Mouse (Mus musculus) Muller cell, postnatal 12 days (primary cell): ENCODE results near the gene Cp.
"Not testable (repeated sequence)": the region's sequence is repeated elsewhere in the genome, so short reads cannot be mapped to it uniquely, and the experiment has no call there.

Experiments used
- DNase-seq: peaks from one replicate; pipeline ENCODE4 v3.0.0-alpha.2; 2015; ENCODE audit errors: inconsistent ontology term

The Cp gene

DNA sequence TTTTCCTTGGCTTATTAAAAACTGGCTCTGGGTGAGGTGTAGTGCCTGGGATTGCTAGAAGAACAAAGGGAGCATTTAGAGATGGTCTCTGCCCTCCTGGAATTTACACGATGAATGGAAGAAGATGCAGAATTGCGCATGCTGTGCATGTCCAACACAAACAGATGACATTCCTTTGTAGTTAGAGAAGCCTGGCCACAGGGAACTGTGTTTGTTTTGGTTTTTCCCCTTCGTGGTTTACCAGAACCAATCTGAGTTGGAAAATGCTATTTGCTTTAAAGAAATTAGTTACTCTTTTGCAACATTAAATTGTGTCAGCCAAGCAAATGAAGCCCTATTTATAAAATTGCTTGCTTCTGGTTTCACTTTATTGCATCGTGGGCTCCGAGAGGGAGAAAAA lies at the start of gene Cp:
Gene Cp, plus strand, starts transcription at position 170 of the 400 bp plus-strand sequence.
- peak; percentile 97 for DNase-seq

DNA sequence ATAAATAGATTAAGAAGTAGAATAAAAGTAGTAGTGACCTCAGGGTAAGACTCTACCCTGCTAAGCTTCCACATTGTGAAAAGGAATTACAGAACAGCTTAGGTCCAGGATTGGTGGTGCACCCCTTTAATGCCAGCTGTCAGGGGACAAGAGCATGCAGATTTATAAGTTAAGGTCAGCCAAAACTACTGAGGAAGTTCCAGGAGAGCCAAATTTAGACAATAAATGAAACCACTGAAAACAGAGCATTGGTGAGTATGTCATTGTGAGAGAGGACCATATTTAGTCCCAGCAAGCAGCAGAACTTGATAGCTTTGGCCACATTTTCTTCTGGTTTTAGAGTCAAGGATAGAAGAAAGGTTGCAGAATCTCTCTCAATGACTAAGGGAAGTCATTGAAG lies 8.3 kb upstream of the Cp start:
- DNase-seq: no peak

DNA sequence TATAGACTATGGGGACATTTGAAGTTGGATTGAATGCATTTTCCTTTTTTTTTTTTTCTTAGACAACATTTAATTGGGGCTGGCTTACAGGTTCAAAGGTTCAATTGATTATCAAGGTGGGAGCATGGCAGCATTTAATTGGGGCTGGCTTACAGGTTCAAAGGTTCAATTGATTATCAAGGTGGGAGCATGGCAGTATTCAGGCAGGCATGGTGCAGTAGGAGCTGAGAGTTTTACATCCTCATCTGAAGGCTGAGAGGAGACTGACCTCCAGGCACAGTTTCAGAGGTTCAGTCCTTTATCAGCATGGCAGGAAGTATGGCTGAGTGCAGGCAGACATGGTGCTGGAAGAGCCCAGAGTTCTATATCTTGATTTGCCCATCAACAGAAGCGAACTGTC lies 7.5 kb upstream of the Cp start:
- not testable (repeated sequence) for DNase-seq

DNA sequence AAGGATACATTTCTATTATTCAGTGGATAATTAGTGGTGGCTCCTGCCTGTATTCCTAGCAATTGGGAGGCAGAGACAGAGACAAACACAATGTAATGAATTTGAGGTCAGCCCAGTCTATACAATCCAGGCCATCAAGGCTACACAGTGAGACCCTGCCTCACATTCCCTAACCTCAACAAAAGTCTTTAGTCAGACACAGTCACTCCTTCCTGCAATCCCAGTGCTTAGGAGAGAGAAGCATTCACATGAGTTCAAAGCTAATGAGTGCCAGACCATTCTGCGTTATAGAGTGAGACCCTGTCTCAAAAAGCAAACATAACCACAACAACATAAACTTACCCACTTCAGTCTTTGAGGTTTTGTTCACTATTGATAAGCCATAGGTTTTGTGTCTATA lies 3.4 kb upstream of the Cp start:
- DNase-seq: peak; percentile 85

DNA sequence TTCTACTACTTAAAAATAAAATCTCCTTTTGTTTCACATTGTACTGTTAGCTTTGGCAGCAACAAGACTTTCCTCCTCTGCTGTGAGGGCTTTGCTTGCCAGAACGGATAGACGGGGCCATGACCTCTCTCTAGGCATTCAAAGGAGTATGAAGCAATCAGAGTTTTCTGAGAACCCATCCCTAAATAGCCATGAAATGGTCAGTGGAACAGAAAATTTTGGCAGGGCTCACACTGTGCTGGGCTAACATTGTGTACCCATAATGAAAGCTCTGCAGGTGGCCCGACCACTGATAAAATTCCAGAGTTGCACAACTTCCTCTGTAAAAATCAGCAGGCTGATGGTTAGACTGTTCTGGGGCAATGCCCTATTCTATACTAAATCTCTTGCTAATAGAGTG lies 3.0 kb upstream of the Cp start:
- DNase-seq: peak; percentile 98

DNA sequence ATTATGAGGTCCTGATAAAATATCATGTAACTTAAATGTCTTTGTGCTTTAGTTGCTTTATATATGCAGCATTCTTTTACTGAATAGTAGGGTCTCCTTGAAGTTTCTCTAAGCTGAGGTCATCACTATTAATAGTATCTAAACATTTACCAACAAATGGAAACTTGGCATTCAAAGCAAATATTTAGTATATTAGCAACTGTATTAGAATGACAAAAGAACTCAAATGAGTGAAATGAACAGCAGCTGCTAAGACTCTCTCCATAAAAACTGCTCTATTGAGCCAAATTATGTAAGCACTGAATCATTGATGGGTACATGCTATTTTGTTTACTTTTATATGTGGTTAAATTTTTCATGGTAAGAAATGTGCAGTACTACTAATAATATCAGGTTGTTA lies 1.2 kb downstream of the Cp start:
- peak; percentile 82 for DNase-seq

DNA sequence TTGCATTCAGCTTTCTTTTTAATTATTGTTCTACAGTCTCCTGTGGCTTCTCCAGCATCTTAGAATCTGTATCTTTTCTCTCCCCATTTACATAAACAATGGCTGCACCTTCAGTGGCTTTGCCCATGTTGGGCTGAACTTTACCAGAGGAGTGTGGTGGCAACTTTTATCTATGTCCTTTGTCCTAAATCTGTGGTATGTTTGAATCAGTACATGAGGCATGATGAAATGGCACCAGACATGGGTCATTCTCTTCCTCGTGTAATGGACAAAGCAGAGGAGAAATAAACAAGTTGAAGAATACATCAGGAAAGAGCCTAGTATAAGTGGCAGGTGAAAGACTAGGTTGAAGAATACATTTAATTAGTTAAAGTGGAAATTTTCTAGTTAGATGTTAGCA lies 2.1 kb downstream of the Cp start:
- DNase-seq: peak; percentile 54

DNA sequence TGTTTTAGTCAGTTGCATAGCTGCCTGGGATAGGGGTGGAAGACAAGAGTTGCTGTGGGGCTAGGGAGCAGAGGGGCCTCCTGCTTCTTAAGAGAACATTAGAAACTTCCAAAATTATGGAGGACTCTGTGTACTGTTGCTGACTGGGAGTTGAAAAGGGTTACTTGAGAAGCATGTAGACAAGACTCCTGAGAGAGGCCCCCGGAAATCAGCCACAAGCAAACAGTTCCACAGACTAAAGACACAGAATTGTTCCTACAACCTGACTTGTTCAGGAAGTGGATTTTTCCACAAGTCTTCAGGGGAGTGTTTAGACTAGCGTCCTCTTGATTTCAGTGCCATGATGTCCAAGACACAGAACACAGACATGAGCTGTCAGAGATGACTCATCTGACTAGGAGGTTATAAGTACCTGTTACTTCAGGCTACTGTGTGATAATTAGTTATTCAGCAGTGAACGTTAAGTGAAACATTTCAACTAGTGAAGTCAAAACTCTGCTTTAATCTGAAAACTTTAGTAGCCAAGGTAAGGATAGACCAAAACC lies 3.8 kb downstream of the Cp start:
- peak; percentile 62 for DNase-seq

DNA sequence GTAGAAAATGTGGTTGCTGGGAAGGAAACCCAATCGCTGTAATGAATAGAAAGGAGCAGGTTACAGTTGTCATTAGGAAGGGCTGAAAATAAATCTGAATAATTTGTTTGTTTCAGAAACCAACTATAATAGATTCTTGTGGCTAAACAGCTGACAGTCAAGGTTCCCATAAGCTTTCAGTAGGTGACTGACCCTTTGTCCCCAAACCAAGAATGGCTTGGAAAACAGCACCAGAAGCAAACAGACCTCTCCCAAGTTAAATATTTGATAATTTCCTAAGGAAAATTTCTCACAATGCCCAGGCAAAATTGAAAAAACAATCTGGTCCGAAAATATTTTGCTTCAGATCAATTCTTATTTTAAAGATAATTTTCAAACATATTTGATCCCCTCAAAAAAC lies 4.5 kb downstream of the Cp start:
- DNase-seq: no peak

DNA sequence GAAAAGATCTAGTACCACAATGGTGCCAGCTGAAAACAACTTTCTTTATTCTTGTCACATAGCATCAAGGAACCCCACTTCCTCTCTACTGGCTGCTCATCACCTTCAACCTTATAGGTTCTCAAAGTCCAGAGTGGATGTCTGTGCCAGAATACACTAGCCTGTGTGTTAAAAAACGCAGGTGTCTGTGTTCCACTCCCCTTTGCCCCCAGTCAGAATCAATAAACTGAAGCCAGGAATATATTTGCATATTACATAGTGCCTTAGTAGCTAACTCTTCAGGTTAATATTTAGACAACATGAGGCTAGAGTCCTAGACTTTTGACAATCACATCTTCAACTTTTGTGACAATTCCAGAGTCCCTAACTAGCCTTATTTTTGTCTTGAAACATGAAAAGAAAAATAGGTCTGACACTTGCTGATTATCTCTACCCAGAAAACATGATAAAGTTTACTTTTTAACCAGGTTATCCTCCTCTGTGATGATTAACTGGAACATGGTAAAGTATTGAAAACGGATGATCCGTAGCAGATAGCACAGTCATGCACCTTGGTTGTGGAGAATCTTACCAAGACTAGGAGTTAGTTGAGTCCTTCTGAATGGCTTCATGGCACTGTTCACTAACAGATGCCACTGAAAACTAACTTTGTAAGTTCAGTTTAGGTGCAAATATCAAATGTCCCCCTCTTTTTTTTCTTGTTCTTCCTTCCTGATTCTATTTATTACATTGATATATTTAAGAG lies 6.1 kb downstream of the Cp start:
- peak; percentile 30 for DNase-seq

DNA sequence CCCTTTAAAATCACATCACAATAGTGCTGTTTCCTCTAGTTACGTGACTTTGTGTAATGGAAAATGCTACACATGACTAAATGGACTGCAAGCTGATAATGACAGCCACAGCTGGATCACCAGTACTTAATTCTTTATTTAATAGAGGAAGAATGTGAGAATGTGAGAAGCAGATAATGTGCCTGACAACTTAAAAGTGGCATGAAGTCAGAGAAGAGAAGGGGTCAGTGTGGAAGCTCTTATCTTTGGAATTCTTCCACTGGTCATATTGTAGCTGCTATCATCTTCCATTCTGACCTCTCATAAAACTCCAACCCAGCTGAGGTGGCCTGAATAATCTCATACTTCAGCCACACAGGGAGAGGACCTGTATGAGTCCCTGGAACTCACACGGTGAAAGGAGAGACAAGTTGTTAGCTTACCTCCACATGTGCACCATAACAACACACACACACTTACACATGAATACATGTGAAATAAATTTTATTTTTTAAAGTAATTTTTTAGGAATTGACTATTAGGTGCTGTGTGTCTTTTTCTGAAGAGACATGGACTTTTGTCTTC lies 7.9 kb downstream of the Cp start:
- no peak for DNase-seq

DNA sequence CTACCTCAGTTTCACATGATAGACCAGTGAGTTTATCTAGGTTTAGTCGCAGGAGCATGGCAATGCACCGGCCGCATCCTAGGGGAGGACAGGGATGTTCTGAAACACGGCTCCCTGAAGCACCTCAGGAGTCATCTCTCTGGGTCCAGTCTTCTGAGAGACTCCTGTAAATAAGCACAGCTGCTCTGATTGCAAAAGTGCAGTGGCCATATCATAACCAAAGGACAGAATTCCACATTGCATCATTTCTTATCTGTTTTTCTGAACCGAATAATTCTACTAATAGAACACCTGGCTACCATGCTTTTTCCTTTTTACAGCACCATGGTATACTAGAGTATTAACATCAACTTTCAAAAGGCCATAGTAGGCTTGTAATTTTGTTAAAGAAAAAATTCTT lies 8.4 kb downstream of the Cp start:
- no peak for DNase-seq

DNA sequence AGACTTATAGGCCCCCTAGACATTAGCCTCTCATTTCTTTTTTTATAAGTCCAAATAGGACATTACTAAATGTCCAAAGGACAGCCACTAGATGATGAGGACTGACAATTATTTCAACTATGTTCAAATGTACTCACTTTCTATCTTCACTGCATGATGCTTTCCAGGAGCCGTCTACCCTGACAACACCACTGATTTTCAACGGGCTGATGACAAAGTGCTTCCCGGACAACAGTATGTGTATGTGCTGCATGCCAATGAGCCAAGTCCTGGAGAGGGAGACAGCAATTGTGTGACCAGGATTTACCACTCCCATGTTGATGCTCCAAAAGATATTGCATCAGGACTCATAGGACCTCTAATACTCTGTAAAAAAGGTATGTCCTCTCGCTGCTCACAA lies 9.2 kb downstream of the Cp start:
- DNase-seq: no peak

DNA sequence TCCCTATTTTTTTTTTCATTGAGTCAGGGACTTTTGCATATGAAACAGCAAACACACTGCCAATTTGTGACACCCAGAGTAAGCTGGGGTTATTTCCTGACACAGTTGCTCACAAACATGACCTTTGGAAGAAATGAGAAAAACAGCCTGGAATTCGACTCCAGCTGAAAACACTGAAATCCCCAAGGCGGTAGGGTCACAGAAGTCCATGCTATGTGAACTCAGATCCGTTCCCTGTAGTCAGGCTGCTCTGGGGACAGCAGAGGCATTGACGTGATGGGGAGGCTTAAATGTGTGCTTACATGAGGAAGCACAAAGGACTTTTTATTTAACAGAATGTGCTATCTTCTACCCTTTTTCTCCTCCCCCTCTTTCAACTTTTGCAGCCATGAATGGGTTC lies 21.6 kb downstream of the Cp start:
- no peak for DNase-seq

DNA sequence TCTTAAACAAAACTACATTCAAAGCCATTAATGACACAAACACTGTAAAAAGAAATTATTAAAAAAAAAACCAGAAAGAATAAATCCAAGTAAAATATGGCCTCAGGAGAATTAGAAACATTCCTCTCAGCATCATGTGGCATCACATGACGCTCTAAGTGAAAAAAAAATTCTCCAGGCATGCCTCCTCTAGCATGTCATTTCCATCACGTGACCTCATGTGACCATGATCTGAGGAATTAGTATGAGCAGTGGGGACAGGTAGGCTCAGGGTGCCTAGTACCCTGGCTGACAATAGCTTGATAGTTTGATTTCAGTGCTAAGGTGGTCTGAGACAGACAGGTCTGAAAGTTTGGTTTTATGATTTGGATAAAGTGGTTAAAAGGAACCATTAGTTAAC lies 24.3 kb downstream of the Cp start:
- DNase-seq: no peak

DNA sequence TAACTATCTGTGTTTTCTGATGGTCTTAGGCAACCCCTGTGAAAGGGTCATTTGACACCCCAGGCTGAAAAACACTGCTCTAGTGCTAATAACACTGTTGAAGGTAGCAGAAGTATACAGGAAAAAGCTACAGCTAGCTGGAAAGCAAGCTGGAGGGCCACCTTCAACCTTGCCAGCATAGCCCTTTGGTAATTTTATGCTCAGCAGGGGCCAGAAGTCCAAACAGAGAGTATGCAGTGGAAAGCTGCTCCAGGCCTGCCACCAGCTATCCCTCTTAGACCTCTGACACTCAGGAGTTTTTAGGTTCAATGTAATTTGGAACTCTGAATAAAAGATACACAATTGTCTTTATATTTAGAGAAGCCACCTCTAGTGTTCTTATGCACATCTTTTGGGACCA lies 26.0 kb downstream of the Cp start:
- no peak for DNase-seq

DNA sequence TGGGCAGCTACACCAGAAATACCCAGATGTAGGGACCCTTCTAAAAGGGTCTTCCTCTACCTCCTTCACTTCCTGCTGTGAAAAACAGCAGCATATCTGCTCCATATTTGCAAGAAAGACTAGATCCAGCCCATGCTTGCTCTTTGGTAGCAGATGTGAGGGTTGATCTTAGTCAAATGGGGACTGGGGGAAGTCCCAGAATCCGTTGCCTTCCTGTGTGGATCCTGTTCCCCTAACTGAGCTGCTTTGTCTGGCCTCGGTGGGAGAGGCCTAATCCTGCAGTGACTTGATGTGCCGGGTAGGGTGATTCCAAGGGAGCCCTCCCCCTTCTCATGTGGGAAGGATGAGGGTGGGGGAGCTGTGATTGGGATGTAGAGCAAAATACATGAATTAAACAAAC lies 29.3 kb downstream of the Cp start:
- no peak for DNase-seq

DNA sequence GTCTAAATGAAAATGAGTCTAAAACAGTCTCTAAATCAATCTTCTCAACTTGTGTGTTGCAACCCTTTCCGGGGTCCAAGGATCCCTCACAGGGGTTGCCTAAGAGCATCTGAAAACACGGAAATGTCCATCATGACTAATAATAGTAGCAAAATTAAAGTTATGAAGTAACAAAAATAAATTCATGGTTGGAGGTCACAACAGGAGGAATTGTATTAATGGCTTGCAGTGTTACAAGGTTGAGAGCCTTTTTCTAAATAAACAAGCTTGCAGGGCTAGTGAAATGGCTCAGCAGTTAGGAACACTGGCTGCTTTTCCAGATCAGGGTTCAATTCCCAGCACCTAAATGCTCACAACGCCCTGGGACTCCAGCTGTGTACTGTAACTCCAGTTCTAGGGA lies 33.2 kb downstream of the Cp start:
- DNase-seq: no peak

DNA sequence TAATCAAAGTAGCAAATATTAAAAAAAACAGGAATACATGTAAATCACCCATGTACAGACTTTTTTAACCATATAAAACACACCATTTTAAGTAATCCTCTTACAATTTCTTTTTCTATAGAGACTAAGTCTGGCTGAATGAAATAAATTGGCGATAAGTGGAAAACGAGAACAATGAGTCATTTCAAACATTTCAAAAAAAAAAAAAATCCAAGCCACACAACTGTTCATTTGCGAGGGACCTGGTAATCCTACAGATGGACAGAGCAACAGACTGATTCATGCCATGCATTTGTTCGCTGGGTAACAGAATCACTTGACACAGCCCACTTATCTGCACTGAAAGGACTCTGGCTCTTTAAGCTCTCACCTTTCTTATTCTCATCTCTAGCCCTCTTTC lies 35.5 kb downstream of the Cp start:
- no peak for DNase-seq

DNA sequence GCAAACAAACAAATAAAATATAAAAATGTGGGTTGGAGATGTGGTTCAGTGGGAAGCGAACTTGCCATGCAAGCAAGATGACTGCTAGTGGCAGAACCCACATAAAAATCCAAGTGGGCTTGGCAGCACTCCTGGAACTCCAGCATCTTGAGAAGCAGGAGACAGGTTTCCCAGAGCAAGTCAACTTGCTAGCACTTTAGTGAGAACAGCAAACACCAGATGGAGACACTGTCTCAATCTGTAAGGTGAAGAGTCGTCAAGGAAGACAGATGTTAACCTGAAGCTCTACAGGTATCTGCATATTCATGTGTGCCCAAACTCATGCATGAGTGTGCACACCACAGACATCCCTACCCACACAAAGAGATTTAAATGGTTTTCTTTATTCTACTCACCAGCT lies 42.7 kb downstream of the Cp start:
- no peak for DNase-seq

DNA sequence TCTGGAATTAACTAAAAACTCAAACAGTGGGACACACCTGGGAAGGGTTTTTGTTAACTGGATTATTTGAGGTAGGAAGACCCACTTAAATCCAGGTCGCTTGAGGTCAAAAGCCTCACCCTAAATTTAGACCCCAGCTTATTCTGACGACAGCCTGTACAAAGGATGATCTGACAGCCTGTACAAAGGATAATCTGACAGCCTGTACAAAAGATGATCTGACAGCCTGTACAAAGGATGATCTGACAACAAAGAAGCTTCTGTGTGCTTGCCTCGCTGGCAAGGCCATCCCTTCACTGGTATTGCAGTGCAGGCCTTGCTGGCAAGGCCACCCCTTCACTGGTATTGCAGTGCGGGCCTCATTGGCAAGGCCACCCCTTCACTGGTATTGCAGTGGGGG lies 44.0 kb downstream of the Cp start:
- no peak for DNase-seq

DNA sequence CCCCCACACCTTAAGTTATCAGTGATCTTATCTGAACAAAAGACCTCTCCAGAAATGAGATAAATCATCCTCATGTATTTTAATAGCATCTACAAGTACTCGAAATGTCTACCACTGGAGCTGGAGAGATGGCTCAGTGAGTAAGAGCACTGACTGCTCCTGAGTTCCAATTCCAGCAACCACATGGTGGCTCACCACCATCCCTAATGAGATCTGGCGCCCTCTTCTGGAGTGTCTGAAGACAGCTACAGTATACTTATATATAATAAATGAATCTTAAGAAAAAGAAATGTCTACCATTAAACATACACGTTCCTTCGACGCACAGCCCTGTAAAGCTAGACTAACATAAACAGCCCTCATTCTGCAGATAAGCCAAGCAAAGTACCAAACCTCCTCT lies 45.9 kb downstream of the Cp start:
- DNase-seq: no peak

DNA sequence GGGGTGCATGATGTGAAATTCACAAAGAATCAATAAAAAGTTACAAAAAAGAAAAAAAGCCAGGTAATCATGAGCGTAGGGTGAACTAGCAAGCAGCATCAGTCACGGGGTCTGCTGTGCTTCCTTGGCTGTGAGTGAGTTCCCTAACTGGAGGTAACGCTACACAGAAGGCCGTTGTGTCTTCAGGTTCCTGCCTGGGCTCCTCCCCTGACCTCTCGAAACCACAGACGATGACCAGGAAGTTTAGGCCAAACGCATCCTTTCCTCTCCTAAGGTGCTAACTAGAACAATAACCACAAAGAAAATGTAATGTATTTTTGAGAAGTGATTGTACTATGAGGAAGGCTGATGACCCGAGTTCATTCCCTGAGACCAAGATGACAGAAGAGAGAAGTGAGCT lies 47.6 kb downstream of the Cp start:
- DNase-seq: peak; percentile 42

DNA sequence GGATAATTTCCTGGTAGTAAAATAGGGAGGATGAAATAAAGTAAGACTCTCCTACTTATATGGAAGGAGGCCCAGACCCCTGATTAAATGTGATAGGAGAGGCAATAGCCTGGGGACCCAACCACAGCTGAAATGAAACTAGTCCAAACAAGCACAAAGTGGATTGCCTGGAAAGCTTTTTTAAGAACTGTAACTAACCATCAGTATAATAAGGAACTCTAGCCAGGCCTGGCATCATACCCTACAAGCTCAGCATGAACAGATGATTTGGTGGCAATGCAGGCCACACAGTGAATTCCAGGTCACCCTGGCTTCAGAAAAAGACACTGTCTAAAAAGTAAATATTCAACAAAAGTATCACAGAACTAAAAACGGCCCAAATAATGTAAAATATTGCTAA lies 48.8 kb downstream of the Cp start:
- DNase-seq: peak; percentile 33
